Mouse (Mus musculus): Measurements from ENCODE around the gene Ufsp1.
"Not testable (repeated sequence)": the region's sequence is repeated elsewhere in the genome, so short reads cannot be mapped to it uniquely, and the experiment has no call there.

Ufsp1 gene

DNA sequence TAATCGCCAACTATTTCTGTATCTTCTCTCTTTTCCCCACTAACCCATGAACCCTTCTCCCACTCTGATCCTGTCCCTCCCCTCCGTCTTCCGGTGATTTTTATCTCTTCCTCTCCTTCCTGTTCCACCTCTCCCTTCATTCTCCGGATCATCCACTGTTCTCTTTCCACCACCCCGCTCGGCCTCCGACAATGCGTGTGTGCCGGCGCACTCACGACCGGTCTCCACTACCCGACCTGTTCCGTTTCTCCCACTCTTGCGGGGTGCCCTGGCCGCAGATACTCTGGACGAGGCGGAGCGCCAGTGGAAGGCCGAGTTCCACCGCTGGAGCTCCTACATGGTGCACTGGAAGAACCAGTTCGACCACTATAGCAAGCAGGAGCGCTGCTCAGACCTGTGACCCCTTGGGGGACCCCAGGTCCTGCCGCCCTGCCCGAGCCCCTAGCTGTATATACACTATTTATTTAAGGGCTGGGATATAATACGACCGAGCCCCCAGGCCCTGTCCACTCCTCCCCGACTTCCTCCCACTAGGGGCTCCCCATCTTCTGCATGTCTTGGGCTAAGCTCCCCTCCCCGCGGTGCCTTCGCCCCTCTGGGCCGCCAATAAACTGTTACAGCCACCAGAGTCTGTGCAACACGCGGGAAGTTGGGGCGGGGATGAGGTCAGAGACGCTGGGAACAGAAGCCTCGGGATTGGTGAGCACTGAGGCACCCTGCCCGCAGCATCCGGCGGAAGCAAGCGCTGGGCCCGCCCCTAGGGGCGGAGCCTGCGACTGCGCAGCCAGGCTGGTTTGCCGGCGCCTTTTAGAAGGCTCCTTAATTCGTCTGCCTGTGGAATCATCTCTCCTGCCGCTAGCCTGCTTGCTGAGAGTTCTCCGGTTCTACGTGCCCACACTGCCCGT is at the start of gene Ufsp1:
TSS of gene Ufsp1 (plus strand) at position 791 of the 905 bp plus-strand sequence.
- peak; percentile 83 for DNase-seq (ENCODE audit: low spot score)

DNA sequence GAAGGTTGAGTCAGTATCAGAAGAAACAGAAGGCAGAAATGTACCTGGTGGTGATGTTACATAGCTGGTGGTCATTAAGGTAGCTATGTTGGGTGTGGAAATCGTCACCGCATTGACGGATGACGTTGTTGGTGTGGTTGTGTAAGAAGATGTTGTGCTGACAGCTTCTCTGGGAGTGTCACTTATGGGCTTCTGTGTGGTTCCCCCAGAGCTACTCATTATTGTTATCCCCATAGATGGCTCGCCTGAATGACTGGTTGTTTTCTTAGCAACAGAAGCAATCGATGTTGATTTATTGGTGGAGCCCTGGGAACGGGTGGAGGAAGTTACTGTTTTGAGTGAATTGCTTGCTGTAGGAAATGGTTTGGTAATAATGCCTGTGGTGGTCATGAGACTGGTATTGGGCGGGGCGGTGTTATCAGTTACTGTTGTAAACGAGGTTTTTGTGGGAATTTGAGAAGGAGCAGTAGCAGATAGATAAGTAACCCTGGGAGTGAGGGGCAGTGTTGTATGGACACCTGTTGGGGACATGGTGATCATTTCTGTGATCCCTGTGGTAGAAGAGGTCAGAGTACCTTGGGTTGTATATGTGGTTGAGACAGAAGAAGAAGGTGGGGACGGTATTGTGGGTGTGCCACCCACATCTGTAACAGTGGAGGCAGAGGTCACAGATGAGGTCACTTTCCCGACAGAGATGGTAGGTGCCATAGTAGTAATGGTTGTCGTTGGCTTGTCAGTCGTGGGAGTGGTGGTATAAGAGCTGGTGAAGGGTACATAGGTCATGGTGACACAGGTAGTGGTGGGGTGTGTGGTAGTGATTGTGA is 30.3 kb upstream of the Ufsp1 start:
- DNase-seq (ENCODE audit: low spot score), result no peak

DNA sequence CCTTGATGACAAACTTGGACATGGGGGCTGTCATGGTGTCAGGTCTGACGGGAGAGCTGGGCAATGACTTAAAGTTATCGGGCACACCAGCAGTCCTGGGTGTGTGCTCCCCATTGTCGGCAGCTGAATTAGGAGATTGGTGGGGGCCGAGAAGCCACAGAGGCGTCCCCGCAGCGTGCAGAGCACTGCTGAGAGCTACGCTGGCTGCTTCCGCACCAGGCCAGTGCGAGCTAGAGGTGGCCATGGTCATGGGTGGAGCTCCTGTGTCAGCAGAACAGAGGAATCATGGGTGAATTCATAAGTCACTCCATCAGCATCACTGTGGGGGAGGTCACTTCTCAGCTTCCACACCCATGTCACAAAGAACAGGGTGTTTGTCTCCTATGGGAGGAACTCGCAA is 29.6 kb upstream of the Ufsp1 start:
- DNase-seq (ENCODE audit: low spot score), result no peak

DNA sequence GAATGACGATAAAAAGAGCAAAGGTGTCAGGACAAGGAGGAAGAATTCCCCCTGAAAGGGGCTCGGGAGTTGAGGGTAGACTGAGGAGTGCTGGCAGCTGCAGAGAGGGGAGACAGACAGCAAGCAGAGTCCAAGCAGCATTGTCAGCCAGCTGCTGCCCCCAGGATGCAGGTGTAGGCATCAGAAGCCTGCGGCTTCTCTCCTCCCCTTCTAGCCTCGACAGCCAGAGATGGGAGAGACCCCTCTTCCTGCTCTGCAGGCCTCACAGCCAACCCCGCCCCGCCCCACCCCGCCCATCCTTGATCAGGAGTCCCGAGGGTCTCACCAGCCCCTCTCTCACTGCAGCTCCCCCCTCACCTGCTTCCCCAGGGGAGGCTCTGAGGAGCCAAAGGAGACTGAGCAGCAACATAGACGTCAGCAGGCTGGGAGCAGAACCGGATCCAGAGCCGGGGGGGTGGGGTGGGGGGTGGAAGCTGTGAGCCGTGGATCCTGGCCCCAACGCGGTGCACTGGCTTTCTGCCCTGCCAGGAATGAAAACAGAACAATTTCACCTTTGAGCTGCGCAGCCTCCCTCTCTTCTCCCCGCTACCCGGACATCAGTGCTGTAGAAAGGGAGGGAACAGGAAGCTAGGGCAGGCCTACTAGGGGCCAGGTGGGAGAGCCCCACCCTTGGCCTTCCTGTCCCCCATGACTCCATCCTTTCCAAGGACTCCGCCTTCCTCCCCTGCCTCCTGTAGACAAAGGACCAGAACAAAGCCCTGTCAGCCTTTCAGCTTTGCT is 26.1 kb upstream of the Ufsp1 start:
- DNase-seq (ENCODE audit: low spot score), result no peak

DNA sequence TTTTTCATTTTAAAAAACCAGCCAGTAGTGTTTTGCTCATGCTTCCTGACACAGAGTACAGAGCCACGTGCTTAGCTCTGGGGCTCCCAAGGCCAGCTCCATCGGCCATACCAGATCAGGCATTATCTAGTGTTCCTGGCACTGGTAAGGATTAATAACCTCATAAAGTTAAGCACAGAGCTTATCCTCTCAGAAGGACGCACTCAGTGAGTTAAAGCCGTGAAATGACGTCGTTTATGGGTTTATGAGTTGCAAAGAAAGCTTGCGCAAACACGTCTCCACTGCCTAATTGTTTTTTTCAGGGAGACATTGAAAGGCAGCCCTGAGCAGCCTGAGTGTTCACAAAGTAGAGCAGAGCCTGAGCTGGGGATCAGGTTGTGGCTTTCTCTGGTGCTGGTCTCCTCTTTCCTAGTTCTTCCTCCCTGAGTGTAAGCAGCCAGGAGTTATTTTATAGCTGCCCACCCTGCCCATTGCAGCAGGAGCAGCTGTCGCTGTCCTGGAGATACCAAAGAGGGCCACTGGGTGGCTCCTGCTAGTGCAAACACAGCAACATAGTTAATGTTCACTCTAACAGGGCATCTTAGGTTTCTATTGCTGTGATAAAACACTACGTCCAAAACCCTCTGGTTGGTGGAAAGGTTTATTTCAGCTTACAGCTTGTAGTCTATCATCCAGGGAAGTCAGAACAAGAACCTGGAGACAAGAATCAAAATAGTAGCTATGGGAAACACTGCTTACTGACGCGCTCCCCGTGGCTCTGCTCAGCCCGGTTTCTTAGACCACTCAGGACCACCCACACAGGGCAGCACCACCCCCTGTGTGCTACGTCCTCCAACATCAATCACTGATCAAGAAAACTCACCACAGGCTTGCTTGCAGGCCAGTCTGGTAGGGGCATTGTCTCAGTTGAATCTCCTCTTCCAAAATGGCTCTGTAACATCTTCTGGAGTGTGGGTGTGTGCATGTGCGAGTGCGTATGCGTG is 16.8 kb upstream of the Ufsp1 start:
- DNase-seq (ENCODE audit: low spot score), result no peak

DNA sequence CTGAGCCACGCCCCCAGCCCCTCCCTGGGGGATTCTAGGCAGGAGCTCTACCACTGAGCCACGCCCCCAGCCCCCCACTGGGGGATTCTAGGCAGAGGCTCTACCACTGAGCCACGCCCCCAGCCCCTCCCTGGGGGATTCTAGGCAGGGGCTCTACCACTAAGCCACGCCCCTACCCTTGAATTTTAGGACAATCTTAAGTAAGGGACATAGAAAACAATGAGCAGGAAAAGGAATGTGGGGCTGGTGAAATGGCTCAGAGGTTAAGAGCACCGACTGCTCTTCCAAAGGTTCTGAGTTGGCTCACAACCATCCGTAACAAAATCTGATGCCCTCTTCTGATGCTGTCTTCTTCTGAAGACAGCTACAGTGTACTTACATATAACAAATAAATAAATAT is 10.0 kb upstream of the Ufsp1 start:
- DNase-seq (ENCODE audit: low spot score), result not testable (repeated sequence)

DNA sequence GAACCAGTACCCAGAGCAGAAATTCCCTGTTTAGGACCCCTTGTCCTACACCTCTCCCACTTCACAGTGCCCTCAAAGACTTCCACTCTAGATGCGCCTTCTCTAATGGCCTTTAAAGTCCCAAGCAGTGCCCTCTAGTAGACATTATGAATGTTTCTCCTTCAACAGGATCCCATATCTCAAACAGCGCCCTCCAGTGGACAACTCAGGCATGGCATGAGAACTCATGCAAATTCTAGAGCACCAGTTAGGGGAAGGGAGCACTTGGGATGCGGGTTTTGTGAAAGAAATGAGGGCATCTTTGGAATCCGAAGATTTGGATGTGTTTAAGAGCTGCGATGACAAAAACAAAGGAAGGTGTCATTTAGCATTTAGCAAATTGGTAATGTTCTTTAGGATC is 9.4 kb upstream of the Ufsp1 start:
- no peak for DNase-seq (ENCODE audit: low spot score)

DNA sequence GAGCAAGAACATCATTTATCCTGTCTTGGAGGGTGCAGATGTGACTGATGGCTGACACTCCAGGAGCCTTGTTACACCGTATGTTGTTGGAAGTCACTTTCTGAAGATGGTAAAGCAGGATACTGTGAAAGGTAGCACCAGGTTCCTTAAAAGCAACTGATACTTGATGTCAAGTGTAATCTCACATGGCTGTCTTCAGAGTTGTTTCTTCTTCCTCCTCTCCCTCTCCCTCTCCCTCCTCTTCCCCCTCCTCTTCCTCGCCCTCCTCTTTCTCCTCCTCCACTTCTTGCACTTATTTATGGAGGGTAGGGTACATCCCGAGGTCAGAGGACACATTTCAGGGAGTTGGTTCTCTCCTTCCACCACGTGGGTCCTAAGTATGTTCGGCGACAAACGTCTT is 8.4 kb upstream of the Ufsp1 start:
- DNase-seq (ENCODE audit: low spot score), result no peak

DNA sequence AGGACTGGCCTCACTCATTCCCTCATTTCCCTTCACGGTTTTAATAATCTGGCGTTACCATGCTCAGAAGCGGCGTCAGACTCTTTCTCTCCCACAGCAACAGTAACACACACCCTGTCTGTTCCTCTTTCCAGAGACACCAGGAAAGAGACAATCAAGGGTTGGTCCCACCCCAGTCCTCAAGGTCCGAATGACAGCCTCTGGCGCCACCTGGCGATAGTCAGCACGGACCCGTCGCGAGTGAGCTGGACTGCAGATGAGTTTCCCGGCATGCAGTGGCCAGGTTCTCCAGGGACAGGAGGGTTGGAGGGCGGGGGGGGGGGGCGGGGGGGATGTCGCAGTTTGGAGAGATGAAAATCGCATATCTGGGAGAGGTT is 7.8 kb upstream of the Ufsp1 start:
- DNase-seq (ENCODE audit: low spot score), result peak; percentile 71

DNA sequence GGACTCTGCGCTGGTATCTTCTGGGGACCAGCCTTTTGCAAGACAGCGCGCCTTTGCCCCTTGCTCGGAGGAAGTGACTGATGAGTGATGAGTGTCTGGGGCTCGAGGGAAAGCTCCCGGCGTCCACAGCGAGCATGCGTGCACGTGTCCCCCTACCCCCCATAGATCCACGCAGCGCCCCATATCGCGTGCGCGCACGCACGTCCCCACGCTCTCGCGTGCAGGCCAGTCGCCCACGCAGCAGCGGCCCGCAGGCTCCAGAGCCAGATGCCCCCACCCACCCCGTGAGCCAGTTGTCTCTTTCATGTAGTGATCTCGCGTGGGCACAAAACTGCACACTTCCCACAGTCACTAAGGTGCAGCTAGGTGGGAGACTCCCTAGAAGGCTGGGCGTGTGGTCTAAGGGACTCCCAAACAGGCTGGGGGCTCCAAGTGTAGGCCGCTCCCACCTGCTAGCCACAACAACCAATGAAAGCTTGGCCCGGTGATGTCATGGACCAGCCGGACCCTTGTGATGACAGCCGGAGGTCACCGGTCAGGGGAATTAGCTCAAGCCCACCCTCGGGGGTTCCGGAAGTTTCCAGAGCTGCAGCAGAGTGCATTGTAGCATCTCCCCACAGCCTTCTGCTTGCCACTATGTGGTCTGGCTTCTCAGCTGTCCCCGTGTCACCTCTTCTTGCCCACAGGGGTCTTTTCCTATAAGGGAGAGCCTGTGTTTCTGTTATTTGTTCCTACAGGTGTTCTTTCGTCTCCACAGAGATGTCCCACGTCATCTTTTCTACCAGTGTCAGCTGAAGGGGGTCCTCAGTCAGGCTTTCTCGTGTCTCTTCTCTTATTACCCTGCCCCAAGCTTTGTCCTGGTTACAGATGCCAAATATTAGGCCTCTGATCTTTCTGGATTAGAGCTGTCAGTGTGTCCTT is 7.1 kb upstream of the Ufsp1 start, which contains the start of gene Ache:
TSS of gene Ache (plus strand) at position 488 of the 921 bp plus-strand sequence.
- no peak for DNase-seq (ENCODE audit: low spot score)

DNA sequence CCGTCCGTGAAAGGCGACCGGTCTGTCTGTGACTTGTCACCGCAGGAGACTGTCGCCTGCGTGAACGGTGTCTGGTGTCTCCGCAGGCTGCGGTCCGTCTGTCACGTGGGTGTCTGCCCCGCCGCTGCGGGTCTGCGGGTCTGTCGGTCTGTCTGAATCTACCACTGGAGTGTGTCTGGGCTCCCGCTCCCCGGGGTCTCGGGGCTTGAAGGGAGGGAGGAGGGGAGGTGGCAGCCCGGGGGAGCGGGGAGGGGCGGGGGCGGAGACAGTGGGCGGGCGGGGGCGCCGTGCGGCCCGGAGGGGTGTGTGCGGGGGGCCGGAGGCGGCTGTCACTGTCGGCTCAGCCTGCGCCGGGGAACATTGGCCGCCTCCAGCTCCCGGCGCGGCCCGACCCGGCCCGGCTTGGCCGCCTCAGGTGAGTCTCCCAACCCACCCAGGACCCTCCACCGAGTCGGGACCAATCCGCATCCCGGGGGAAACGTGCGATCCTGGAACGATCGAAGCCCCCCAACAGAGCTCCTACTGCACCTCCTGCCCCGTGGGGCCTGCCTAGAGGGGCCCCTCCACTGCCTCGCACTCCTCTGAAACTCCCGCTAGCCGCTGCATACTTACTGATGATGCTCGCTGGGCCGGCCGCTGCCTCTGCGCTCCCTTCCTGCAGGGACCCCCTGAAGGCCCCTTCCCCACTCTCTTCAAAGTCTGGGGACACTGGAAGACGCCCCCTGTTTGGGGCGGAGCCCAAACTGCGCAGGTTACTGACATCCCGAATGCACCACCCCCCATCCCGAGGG is 6.3 kb upstream of the Ufsp1 start:
- DNase-seq (ENCODE audit: low spot score), result no peak

DNA sequence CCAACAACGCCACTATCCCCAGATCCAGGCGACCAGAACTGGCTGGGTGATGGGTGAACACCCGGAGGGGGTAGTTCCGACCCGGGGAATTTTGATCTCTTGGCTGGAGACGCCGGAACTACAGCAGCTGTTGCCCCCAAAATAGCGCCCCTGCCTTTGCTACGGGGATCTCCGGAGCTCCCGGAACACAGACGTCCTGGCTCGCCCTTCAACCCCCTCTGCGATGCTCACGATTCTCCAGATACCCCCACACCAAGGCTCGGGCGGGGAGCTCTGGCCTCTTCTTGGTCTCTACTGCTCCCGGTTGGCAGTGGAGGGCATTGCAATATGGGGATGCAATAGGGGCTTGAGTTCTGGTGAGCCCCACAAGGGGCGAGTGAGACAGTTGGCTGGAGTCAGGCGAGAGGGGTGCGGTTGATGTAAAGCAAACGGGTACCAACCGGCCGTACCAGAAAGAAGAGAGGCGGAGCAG is 5.4 kb upstream of the Ufsp1 start:
- no peak for DNase-seq (ENCODE audit: low spot score)

DNA sequence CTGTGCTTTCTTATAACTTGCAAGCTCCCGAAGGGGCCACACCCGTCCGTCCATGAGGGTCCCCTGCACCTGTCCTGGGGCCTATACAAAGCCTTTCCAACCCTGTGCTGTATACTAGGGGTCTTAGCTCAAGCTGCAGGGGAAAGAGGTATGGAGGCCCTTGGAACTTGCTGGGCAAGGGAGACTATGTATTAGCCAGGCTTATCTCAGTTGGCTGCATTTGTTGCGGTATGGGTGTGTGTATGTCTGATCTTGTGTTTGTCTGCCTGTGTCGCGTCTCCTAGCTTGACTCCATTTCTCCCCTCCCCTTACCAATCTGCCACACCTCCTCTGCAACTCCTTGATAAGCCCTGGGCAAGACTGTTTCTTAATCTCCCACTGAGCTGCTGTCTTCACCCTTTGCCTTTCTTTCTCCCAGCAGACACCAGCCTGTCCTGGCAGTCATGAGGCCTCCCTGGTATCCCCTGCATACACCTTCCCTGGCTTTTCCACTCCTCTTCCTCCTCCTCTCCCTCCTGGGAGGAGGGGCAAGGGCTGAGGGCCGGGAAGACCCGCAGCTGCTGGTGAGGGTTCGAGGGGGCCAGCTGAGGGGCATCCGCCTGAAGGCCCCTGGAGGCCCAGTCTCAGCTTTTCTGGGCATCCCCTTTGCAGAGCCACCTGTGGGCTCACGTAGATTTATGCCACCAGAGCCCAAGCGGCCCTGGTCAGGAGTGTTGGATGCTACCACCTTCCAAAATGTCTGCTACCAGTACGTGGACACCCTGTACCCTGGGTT is 4.7 kb upstream of the Ufsp1 start:
- DNase-seq (ENCODE audit: low spot score), result no peak

DNA sequence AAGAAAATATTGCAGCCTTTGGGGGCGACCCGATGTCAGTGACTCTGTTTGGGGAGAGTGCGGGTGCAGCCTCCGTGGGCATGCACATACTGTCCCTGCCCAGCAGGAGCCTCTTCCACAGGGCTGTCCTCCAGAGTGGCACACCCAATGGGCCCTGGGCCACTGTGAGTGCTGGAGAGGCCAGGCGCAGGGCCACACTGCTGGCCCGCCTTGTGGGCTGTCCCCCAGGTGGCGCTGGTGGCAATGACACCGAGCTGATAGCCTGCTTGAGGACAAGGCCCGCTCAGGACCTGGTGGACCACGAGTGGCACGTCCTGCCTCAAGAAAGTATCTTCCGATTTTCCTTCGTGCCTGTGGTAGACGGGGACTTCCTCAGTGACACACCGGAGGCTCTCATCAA is 3.8 kb upstream of the Ufsp1 start:
- DNase-seq (ENCODE audit: low spot score), result no peak

DNA sequence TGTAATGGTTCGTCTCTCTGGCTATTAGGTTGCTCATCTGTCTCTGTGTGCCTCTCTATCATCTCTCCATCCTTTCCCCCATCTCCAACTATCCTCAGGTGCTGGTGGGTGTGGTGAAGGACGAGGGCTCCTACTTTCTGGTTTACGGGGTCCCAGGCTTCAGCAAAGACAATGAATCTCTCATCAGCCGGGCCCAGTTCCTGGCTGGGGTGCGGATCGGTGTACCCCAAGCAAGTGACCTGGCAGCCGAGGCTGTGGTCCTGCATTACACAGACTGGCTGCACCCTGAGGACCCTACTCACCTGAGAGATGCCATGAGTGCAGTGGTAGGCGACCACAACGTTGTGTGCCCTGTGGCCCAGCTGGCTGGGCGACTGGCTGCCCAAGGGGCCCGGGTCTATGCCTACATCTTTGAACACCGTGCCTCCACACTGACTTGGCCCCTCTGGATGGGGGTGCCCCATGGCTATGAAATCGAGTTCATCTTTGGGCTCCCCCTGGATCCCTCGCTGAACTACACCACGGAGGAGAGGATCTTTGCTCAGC is 3.0 kb upstream of the Ufsp1 start:
- DNase-seq (ENCODE audit: low spot score), result no peak

DNA sequence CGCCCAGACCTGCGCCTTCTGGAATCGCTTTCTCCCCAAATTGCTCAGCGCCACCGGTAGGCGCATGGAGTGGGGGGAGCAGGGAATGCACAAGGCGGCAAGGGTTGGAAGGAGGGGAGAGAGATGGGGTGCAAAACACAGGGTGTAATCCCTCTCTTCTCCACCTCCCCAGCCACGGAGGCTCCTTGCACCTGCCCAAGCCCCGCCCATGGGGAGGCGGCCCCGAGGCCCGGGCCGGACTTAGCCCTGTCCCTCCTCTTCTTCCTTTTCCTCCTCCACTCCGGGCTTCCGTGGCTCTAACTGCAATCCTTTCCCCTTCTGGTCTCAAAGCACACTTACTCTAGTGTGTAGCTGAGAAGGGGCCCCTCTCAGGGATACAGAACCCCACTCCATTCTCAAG is 1.1 kb upstream of the Ufsp1 start:
- no peak for DNase-seq (ENCODE audit: low spot score)

DNA sequence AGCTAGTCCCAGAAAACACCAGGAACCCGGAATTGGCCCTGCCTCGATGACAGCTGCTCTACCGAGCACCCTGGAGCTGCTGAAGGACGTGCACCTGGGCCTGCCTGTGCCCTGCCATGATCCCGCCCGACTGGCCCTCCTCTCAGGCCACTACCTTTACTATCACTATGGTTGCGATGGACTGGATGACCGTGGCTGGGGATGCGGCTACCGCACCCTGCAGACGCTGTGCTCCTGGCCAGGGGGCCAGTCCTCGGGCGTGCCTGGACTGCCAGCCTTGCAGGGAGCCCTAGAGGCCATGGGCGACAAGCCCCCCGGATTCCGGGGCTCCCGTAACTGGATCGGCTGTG is 290 bp downstream of the Ufsp1 start:
- DNase-seq (ENCODE audit: low spot score), result no peak

DNA sequence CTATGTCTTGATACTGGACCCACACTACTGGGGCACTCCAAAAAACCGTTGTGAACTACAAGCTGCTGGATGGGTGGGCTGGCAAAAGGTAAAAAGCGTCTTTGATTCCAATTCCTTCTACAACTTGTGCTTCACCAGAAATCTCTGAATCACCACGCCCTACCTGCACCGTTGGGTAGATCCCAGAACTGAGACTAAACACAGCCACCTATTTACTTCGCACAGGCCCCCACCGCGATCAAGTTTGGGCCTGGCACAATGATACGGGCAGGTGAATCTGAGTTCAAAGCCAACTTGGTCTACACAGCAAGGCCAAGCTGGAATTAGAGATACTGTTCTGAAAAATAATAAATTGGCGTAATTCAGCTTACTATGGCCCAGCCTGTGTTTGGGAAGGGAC is 867 bp downstream of the Ufsp1 start:
- no peak for DNase-seq (ENCODE audit: low spot score)

All from urinary bladder, postnatal 10 days (tissue).